Mouse (Mus musculus) adrenal gland, postnatal 14 days (tissue): Measurements from ENCODE around the gene Gm20388. TPM values are rescaled to one million over a fixed set of nuclear protein-coding genes. Genes with fewer than 3 reads are reported as not detected.

Experiments
- DNase-seq: peaks from one replicate; pipeline ENCODE4 v3.0.0; 2021; ENCODE audit warnings: mixed read lengths
- total RNA-seq: library from RNA; stranded (reverse); gene quantifications from 2 replicates; pipeline ENCODE4 v1.2.3, GENCODE M21; 2021

Gm20388 gene
- total RNA-seq, 1 experiment from 2014 or later = 17.6 TPM

DNA sequence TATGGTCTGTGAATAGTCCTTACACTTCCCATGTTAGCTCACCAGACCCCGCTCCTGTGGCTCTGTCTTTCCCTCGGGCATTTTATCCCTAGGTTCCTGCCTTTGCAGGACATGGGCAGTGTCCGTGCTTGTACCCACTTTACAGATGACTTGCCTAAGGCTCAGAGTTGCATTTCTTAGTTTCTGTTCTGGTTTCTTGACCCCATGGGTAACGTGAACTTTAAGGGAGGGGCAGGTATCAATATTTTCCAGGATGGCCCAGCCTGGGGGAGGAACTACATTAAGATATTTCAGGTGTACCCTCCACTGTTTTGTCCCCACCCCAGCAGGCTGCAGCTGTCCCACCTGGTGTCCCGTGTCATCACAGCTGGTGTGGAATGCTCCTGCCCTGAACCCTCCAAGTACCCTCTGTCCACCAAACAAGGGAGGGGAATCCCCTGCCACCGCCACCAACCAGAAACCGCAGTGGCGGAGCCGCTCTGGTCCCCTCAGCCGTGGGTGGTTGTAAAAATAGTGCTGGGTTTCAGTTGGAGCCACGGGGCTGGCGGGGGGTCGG, 353.8 kb downstream of the Gm20388 start:
- DNase-seq = no peak

DNA sequence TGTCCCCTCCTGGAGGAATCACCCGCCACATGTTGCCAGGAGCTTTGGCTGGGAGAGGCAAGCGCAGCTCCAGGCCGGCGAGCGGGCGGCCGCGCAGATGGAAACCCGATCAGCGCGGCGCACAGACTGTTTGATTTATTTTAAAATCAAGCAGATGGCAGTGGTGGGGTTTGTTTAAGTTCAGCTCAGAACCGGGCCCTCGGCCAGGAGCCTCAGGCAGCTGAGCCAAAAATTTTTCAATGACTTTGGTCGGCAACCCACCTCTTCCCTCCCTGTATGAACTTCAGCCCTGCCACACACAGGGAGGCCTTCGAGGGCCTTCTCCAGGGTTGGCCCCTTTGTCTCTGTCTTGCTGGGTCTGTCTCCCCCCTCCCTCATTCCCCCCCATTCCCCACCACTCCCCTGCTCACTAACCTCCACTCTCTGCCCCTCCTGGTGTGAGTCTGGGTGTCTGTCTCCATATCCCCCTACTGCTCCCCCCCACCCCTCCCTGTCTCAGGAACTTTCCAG, 354.4 kb downstream of the Gm20388 start:
- peak; percentile 79 for DNase-seq

DNA sequence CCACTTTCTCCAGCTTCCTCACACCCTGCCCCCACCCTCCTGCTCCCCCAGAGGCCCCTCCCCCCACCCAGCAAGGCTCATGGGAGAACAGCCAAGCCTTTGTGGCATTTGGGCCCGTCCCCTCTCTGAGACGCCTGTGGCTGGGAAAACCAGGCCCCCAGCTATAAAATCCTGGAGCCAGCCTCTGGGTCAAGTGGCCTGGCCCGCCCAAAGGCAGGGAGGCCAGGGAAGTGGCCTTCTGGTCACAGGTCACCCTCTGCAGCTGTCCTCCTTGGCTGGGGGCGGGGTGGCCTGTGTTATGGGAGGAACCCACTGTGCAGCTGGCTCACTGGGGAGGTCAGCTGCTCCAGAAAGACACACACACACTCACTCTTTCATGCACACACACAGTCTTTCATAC, 354.8 kb downstream of the Gm20388 start:
- DNase-seq = peak; percentile 89

DNA sequence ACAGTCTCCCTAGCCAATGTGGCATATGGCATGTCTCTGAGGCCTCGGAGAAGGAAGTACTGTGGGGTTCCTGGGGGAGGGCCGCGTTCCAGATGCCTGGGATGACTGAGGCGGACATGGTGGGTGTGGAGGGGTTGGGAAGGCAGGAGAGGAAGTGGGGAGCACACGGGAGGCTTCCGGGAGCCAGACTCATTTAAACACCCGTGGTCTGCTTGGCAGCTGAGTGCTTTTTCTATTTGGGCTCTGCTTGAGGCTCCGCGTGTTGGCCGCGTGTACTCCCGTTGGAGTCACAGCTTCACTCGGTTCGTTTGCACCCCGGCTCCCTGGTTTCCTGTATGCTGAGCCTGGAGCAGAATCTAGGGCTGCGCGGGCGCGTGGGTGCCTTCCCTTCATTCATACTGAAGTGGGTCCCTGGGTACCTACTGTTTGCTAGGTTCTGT, 357.9 kb downstream of the Gm20388 start:
- no peak for DNase-seq

DNA sequence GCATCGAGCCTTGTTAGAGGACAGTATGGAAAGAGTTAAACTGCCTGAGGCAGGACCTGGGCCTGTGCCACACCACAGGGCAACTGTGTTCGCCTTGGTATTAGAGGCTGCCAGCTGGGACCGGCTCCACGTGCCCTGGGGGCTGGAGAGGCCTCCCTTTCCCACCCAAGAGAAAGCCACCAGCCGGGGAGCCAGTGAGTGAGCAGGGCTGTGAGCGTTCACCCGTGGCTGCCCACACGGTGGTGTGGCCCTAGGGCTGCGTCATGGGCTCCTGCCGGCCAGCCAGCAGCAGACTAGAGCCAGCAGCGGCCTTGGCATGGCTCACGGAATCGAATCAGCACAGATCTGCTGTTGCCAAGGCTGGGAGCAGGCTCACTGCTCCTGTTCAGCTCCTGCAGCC, 359.8 kb downstream of the Gm20388 start:
- DNase-seq = peak; percentile 92

DNA sequence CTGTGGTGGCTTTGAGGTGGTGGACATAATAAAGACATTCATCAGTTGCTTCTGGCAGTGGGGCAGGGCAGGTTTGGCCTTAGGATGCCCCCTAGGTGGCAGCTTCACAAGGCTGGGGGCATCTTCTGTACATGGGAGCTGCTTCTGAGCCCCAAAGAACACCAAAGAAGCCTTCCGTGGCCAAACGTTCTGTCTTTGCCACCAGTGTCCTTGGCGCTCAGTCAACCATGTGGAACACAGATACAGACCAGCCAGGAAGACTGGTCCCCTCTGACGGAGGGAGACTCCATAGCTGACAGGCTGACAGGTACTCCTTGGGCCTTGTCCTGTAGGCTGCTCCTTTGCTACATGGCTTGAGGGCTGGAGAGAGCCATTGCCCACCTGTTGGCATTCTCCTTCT, 362.8 kb downstream of the Gm20388 start:
- peak; percentile 64 for DNase-seq

DNA sequence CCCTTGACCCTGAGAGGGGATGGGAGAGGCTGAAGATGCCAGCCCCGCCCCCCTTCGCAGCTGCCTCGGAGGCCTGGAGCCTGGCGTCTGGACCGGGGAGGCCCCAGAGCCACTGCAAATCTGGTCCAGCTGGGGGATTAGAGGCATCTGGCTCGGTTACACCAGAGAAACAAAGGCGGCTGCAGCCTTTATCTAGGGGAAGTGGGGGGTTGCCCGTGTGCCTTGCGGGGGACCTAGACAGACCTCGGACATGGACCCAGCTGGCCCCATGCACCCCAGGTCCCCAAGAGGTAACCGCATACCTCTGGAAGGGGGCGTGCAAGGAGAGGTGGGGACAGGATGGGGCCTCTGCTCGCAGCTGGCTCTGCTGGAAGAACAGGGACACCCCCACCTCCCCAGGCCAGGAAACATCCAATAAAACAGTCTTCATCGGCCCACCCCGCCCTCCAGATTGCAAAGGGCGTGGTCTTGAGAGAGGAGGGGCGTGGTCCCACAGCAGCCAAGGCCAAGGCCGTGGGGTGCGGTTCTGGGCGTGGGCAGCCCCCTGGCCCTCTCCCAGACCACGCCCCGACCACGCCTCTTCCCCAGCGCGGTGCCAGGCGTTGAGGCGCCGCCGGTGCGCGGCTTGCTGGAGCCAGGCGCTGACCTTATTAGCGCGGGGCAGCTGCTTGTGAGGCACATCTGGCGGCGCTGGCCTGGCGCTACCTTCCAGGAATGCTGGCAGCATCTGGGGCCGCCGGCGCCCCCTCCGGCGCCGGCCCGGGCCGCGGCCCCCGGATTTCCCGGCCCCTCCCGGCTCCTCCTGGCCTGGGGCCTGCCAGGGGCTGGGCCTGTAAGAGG, 365.6 kb downstream of the Gm20388 start:
- DNase-seq = peak; percentile 97

DNA sequence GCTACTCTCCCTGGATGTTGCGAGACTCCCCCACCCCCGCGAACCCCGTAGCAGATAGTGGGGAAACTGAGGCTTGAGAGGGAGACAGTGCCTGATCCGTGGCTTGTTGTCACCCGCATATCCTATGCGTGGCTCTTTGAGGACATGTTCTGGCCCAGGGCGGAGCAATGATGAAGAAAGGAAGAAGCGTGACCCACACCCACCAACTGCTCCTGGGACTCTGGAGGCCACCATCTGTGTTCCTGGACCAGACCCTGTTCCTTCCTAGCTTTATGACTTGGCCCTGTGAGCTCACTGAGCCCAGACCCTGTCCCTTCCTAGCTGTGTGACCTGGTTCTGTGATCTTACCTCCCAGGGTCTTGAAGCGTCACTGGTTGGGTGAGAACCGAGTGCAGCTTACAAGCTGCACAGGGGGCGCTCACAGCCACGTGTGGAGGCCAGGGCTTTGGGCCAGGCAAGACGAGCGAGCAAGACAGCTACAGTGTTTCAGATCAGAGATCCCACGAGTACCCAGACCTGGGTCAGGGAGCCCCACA, 366.3 kb downstream of the Gm20388 start:
- peak; percentile 62 for DNase-seq

DNA sequence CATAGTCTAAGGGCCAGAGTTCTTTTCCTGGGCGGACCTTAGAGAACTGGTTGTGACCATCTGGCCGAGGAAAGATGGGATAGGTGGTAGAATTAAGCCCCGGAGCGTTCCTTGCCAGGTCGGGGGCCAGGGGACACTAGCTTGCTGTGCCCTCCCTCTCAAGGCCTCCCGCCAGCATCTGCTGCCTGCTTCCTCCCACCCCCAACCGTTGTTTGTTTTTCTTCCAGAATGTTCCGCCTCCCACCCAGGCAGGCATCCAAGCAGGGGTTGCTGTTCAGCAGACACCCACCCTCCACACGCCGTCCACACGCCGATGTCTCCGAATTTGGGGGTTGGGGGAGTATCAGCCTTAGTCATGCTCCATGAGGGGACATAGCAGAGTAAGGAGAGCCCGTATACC, 367.4 kb downstream of the Gm20388 start:
- DNase-seq = no peak

DNA sequence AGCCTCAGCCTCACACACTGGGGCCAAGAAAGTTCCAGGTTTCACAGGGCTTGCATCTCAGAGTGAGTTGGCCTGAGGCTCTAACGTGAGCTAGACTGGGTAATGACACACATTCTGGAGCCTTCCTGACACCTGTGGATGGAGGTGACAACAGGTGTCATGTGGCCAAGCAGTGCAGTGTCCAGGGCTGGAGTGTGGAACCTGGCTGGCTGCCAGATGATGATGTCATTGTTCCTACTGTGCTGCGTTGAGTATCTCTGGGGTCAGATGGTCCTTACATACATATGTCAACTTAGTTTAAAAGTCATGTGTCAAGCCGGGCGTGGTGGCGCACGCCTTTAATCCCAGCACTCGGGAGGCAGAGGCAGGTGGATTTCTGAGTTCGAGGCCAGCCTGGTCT, 368.8 kb downstream of the Gm20388 start:
- DNase-seq = peak; percentile 54

DNA sequence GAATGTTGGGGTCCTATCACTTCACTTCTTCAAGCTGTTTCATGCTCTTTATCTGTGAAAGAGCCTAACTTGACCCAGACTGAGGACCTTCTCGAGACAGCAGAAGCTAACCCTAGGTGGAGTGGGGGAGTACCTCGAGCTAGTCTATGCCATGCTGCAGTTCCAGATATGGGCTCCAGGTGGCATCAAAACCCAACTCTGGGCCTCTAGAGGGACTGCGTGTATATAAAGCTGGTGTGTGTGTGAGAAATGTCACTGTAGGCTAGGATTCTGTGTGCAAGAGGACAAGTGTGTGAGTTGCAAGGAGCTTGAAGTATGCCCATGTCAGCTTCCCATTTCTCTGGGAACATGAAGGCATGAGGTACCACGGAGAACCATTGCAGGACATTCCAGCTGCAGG, 370.8 kb downstream of the Gm20388 start:
- peak; percentile 88 for DNase-seq

DNA sequence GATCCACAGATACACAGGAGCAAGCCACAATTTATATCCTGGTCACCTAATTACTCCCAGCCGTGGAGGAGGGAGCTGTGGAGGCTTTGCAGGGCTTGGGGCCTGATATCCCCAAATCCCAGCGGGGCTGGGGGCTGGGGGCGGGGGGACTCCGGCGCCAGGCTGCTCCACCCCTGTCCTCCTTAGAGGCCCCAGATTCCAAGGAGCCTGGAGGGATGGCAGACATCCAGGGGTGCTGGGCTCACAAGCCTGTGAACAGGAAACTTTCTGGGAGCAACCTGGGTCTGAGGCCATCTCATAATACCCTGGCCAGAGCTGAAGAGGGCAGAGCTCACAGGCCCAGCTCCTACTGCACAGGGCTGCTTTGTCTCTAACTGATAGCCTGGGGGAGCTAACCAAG, 371.8 kb downstream of the Gm20388 start:
- DNase-seq = no peak

DNA sequence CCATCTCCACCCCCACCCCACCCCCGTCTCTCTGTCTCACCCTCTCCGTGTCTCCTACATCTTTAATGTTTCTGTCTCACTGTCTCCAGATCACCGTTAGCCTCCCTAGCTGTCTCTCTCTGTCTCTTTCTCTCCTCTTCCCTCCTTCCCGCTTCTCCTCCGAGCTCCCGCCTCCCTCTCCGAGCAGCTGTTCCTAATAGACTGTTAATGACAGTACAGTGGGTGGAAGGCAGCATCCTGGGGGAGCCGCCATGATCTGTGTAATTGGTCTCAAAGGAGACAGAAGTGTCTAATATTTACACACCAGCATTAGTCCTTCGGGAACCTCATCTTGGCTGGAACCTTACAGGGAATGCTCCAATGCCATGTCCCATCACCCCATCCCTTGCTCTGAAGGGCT, 373.6 kb downstream of the Gm20388 start:
- DNase-seq = no peak

DNA sequence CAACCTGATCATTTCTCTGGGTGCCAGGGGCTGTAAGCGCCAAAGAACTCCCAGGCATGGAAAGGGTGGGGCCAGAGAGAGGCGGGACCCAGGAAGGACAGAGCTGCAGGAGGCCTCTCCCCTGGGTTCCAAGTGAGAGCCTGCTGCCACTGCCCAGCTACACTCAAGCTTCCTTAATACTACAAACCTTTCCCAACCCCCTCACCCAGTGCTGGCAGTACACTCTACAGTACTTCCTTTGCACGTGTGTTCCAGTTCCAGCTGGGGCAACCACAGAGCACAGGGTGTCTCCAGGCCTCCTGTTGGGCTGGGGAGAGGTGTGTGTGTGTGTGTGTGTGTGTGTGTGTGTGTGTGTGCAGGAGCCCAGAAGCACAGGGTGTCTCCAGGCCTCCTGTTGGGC, 374.4 kb downstream of the Gm20388 start:
- peak; percentile 74 for DNase-seq

DNA sequence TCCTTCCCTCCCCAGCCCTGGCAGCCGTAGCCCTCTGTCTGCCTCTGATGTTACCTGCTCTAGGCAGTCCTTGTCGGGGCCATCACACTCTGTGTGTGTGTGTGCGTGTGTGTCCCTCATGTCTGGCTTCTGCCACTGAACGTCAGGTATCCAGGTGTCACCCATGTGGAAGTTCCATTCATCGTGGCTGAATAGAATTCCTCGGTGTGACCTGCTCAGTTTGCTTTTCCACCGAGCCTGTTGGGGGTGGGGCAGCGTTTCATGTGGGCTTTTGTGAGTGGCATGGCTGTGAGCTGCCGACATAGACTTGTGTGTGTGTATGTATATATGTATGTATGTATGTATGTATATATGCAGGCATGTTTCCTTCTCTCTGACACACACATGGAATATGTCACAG, 375.2 kb downstream of the Gm20388 start:
- no peak for DNase-seq

DNA sequence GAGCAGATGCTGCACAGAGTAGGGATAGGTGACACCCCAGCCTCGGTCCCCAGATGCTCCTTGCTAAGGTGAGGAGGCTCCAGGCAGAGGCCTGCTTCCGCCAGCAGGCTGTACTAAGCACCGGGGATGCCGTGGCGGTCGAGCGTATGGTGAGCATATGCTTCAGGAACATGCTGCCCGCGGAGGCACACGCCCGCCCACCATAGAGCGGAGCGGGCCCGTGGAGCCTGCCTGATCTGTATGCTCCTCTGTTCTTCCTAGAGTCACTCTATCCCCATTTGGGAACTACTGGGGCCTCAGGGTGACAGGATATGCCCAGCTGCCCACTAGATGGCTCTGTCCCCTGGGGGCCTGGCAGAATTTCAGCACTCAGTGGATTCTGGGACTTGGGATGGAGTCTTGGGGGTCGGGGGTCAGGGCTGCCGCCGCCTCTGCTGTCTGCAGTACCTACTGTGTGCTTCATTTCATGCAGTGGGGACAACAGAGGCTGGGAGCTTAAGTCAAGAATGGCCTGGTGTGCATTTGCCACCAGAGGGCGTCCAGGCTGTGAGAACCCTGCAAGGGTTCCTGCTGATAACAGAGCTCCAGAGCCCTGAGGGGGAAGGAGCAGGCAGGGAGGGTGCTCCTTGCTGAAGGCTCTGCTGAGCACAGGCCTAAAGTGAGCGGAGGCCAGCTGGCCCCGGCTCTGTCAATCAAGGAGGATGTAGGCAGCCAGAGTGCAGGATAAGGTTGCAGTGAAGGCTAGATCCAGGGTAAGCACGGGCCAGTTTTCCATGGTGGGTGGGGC, 377.7 kb downstream of the Gm20388 start:
- peak; percentile 83 for DNase-seq

DNA sequence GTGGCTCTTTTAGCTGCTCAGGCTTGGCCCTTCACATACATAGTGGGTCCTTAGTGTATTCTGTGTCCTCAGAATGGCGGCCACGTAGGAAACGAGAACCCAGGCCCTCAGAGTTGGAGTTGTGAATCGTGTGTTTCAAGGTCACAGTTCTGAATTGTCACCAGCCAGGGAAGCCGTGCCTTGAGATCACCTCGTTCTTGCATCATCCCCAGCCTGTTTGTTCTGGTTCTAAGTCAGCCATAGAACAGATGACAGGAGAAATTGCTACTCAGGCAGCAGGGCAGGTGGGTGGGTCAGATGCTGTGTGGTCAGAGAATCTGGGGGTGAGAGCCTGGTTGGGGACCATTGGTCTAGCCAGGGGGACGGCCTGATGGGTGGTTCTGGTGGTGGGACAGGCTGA, 378.6 kb downstream of the Gm20388 start:
- no peak for DNase-seq

DNA sequence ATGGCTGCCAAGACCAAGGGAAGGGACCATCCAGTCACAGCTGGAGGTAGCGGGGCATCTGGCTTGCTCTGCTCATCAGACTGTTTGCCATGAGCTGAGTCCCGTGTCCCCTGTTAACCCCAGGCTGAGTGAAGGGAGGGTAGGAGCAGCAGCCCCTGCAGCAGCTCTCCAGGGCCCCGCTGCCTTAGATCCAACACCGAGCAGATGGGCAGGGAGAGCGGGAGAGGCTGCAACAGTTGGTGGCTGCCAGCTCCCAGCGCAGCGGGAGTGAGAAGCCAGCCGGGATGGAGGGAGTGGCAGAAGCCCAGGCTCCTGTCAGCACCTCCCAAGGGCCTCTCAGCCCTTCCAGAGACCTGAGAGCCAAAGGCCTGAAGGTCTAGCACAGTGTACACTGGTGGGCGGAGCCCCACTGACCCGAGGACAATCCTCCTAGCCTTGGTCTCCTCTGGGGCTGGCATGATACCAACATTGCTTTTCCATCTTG, 379.1 kb downstream of the Gm20388 start:
- DNase-seq = peak; percentile 69

DNA sequence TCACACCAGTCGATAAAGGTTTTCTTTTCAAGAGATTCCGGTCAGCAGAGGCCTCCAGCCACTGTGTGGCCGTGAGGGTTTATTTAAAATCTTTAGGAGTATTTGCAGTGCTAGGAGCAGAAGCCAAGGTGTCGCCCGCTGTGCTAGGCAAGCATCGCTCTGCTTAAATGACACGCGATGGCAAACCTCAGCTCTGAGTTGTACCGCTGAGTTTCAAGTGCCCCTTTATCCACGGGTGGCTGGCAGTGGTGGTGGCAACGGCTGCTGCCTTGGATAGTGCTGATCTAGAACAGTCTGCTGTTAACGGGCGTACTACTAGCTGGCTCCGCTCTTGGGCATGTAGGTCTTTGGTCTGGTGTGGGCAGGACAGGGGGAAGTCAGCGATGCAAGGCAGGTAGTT, 380.0 kb downstream of the Gm20388 start:
- DNase-seq = no peak

DNA sequence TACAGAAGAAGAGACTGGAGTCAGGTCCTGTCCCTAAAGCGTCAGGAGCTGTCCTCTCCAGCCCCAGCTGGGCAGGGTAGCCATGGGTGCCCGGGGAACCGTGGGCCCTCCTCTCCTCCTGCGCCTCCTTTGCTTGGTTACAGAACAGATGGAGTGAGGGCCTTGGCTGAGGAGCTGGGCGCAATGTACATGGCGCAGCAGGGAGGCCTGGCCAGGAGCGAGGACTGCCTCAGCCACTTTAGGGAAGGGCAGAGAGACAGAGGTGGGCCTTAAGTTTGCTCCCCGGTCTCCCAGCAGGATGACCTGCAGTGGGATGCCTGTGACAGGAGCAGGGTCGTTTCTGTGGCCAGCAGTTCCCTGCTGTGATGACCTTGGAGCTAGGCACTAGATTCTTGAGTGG, 381.0 kb downstream of the Gm20388 start:
- no peak for DNase-seq

DNA sequence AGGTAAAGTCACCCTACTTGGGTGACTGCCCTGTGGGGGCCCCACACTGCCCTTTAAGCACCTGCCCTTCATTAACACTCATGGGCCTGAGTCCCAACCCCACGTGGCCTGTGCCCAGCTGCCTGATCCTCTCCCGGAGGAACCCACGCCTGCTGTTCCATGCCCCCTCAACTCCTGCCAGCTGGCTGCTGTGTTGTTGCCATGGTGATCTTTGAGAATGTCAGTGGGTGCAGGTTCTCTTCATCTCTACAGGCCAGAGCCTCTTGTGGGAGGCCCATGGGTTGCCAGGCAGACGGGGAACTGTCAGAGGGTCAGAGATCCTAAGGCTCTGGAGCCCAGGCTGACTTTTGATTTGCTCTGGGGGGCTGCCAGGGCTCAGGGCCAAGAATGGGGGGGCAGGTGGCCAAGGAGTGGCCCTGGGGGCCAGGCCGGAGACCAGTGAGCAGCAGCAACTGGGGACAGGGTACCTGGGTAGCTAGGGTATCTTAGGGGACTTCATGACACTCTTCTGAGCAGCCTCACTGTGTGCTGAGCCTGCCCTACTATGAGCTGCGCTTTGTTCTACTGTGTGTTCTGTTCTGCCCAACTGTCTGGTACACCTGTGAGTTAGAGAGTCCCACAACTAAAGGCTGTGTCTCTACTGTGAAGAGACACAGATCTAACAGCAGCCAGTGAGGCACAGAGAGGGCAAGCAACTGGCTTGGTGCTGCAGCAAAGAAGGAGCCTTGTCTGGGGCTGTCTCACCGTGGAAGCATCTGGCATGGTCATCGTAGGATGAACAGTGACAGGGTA, 381.9 kb downstream of the Gm20388 start:
- DNase-seq = peak; percentile 80
